Mouse (Mus musculus) small intestine, adult 2 months (tissue): ENCODE results near the gene Fndc11. TPM values are rescaled to one million over a fixed set of nuclear protein-coding genes. Genes with fewer than 3 reads are reported as not detected.

Source experiments
- H3K27ac ChIP-seq: fragments of 200-500 bp; 2 replicates; pipeline ENCODE4 v1.5.1; 2012; ENCODE audit warnings: low read depth, low read length, control low read depth, inconsistent platforms; ENCODE audit not compliant: insufficient read depth
- H3K27me3 ChIP-seq: fragments of 200-500 bp; 2 replicates; pipeline ENCODE4 v1.6.1; 2012; ENCODE audit warnings: mild to moderate bottlenecking, moderate library complexity, low read length, inconsistent platforms; ENCODE audit not compliant: control insufficient read depth, insufficient read depth
- H3K36me3 ChIP-seq: fragments of 200-500 bp; 2 replicates; pipeline ENCODE4 v1.6.1; 2012; ENCODE audit warnings: mild to moderate bottlenecking, low read length, control low read depth, inconsistent platforms; ENCODE audit not compliant: control insufficient read depth, insufficient read depth
- H3K4me1 ChIP-seq: fragments of 200-500 bp; 2 replicates; pipeline ENCODE4 v1.6.1; 2012; ENCODE audit warnings: low read length, inconsistent platforms, mixed read lengths; ENCODE audit not compliant: control insufficient read depth, insufficient read depth, insufficient read length
- H3K4me3 ChIP-seq: fragments of 200-500 bp; 2 replicates; pipeline ENCODE4 v1.5.1; 2012; ENCODE audit warnings: low read depth, mild to moderate bottlenecking, control low read depth, inconsistent platforms, low read length, moderate library complexity
- CTCF ChIP-seq: fragments of 200-500 bp; IDR thresholded peaks from 2 replicates; pipeline ENCODE4 v1.5.1; 2012; ENCODE audit warnings: low read depth, mild to moderate bottlenecking, control low read depth, inconsistent platforms, low read length, moderate library complexity, mixed read lengths; ENCODE audit not compliant: insufficient replicate concordance, insufficient read length; ENCODE audit errors: extremely low read depth
- POLR2A ChIP-seq: fragments of 200-500 bp; IDR thresholded peaks from 2 replicates; pipeline ENCODE4 v1.6.1; 2012; ENCODE audit warnings: low read depth, mild to moderate bottlenecking, control low read depth, inconsistent platforms, low read length, moderate library complexity
- WGBS: fragments of 180-500 bp; shearing (Covaris S2); methylation state at CpG from one replicate; pipeline ENCODE4 v1.1.7; 2018; 5-methylcytosine and 5-hydroxymethylcytosine counted together
- polyA plus RNA-seq: library from polyadenylated mRNA; depleted of rRNA; stranded (reverse); fragments of >200 nt; gene quantifications from 2 replicates; pipeline ENCODE4 v1.2.3, GENCODE M21; 2012

Fndc11 gene
- polyA plus RNA-seq, 1 experiment = 0.53 TPM

- Histone ChIP-seq H3K4me1 (peaks cover 31% of the 10 kb centered on the region), H3K36me3 (peaks cover 29% of the 10 kb centered on the region), H3K27me3 (no peaks in the 10 kb centered on the region), H3K27ac (peak within 1 kb of the TSS; percentile 86), H3K4me3 (peak within 1 kb of the TSS; percentile 88)
- 2% methylated on average over 16 of the region's 16 CpGs for WGBS
- TF ChIP-seq POLR2A (peak; percentile 85), CTCF (no peak; the same call in 1 of the 2 replicates)
These were observed 21.9 kb downstream of the Fndc11 start, which contains the start of gene Helz2 for GRCm38 (mm10) chr2:181241602-181242313. Helz2 (minus strand) TSS chr2:181242027.

DNA sequence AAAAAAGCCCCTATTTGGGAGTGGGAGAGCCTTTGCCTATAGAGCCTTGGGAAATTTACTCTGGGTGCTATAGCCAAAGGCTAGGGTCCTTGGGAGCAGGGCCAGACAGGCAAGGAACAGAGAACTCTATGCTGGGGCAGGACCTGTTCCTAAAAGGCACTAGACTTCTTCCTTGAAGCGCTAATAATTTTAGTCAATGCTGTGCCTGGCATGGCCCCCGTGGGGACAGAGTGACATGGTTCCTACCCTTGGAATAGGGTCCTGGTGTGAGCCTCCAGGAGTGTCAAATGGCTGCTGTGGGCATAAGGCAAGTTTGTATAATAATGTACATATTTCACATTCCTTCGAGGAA, 22.5 kb downstream of the Fndc11 start:
- no peak for TF ChIP-seq POLR2A
- TF ChIP-seq CTCF = no peak
- no peak overlapping the region for H3K27ac ChIP-seq
- H3K27me3 ChIP-seq = no peaks in the 10 kb centered on the region
- H3K4me3 ChIP-seq = no peak overlapping the region
- H3K4me1 ChIP-seq = peaks cover 31% of the 10 kb centered on the region
- WGBS = 51% methylated on average over 3 of the region's 3 CpGs
- H3K36me3 ChIP-seq = peaks cover 25% of the 10 kb centered on the region

- WGBS = 55% methylated on average over 11 of the region's 11 CpGs
- H3K27me3 ChIP-seq = no peaks in the 10 kb centered on the region
- no peak overlapping the region for H3K4me3 ChIP-seq
- peaks cover 27% of the 10 kb centered on the region for H3K4me1 ChIP-seq
- peaks cover 12% of the 10 kb centered on the region for H3K36me3 ChIP-seq
- H3K27ac ChIP-seq = no peak overlapping the region
- TF ChIP-seq POLR2A (no peak), CTCF (no peak)
These were observed 24.0 kb downstream of the Fndc11 start for GRCm38 (mm10) chr2:181243706-181244394.

GRCm38 (mm10) chr2:181245031-181245430, 25.2 kb downstream of the Fndc11 start:
- TF ChIP-seq CTCF (no peak), POLR2A (no peak)
- Histone ChIP-seq H3K4me1 (peaks cover 24% of the 10 kb centered on the region), H3K36me3 (peaks cover 6% of the 10 kb centered on the region), H3K27ac (no peak overlapping the region), H3K27me3 (no peaks in the 10 kb centered on the region), H3K4me3 (no peak overlapping the region)
- whole genome bisulfite sequencing = 23% methylated on average over 2 of the region's 2 CpGs

DNA sequence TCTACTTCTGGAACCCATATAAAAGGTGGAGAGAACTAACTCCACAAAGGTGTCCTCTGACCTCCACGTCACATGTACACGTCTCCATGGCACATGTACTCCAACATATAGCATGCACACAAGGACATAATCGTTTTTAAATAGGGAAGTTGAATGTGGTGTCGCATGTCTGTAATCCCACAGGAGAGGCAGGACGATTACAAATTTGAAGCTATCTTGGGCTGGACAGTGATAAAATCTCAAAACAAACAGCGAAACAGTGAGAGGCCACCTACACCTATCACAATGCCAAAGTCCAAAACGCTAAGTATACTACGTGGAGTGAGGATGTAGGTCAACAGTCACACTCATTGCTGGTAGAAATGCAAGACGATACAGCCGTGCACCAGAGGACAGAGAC, 29.4 kb downstream of the Fndc11 start:
- H3K27me3 ChIP-seq = no peaks in the 10 kb centered on the region
- WGBS = 30% methylated on average over 10 of the region's 10 CpGs
- TF ChIP-seq POLR2A (no peak), CTCF (no peak)
- H3K4me3 ChIP-seq = no peak overlapping the region
- H3K4me1 ChIP-seq = peaks cover 10% of the 10 kb centered on the region; the same call in 1 of the 2 replicates
- peaks cover 22% of the 10 kb centered on the region for H3K36me3 ChIP-seq
- H3K27ac ChIP-seq = peak overlapping the region; percentile 64; the same call in 1 of the 2 replicates

DNA sequence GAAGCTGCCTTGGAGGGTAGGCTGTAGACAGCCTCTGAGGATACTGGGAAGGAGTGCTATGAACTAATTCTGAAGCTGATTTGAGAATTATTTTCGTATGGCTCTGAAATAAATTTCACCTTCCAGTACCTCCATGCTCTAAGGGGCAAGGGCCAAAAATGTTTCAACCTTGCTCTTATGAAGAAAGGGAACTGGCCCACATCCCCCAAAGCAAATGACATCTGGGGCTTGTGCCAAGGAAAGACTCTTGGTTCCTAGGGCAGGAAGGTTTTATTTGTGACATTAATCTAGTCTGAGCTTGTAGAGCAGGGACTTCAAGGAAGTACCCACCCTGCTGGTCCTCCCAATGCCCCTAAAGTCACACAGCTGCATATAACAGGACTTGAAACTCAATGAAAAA, 32.0 kb downstream of the Fndc11 start:
- Histone ChIP-seq H3K4me3 (no peak overlapping the region), H3K4me1 (peaks cover 8% of the 10 kb centered on the region; the same call in 1 of the 2 replicates), H3K27me3 (no peaks in the 10 kb centered on the region), H3K36me3 (peaks cover 41% of the 10 kb centered on the region), H3K27ac (no peak overlapping the region)
- 87% methylated on average over 1 of the region's 1 CpGs for WGBS
- no peak for TF ChIP-seq CTCF

DNA sequence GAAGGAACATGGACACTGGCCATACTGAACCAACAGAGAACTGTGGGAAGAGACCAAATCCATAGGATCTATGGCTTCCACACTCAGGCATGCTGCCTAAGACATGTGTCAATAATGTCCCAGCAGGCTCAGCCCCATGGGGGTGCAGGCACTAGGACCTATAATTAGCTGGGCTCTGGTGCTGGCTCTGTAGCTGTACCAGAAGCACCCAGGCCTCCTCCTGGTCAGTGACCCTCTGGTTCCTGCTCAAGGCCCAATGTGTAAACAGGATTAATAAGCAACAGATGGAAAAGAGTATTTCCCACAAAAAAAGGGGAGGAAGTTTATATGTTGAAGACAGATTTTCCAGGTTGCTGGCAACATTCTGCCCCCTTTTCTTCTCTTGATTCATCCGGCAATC, 33.4 kb downstream of the Fndc11 start:
- H3K27ac ChIP-seq = no peak overlapping the region
- TF ChIP-seq CTCF (no peak), POLR2A (no peak)
- WGBS = 84% methylated on average over 1 of the region's 1 CpGs

More for the DNA sequence above, 33.4 kb downstream of the Fndc11 start:
- Histone ChIP-seq H3K4me1 (peaks cover 8% of the 10 kb centered on the region; the same call in 1 of the 2 replicates), H3K4me3 (no peak overlapping the region), H3K36me3 (peaks cover 46% of the 10 kb centered on the region), H3K27me3 (no peaks in the 10 kb centered on the region)
